Mouse (Mus musculus) kidney, postnatal 36 days (tissue): Measurements from ENCODE around the gene Ttc30b.
"Not testable (repeated sequence)": the region's sequence is repeated elsewhere in the genome, so short reads cannot be mapped to it uniquely, and the experiment has no call there.

Source experiments
- DNase-seq, 2 experiments: peaks; one replicate each; pipeline ENCODE4 v3.0.0; 2021 to 2022; ENCODE audit warnings: mixed read lengths in 2 of 2

The Ttc30b gene

GRCm38 (mm10) chr2:75938117-75939063, at the start of gene Ttc30b:
Gene Ttc30b, minus strand, starts transcription at chr2:75938585.
- DNase-seq = peak; percentile 82 to 89

GRCm38 (mm10) chr2:75987739-75988138, 49.4 kb upstream of the Ttc30b start:
- DNase-seq = peak in 1 of 2 experiments; percentile 57

GRCm38 (mm10) chr2:75985124-75985523, 46.7 kb upstream of the Ttc30b start:
- peak; percentile 70 to 78 for DNase-seq

GRCm38 (mm10) chr2:75983847-75984246, 45.5 kb upstream of the Ttc30b start:
- no peak for DNase-seq

GRCm38 (mm10) chr2:75983091-75983490, 44.7 kb upstream of the Ttc30b start:
- DNase-seq = no peak

GRCm38 (mm10) chr2:75982626-75983025, 44.2 kb upstream of the Ttc30b start:
- no peak for DNase-seq

- peak; percentile 80 to 81 for DNase-seq
Observed at GRCm38 (mm10) chr2:75981440-75982081, 43.2 kb upstream of the Ttc30b start, which contains the start of gene Ttc30a1. Gene Ttc30a1, minus strand, starts transcription at chr2:75981967.

- not testable (repeated sequence) for DNase-seq
Observed at GRCm38 (mm10) chr2:75980933-75981439, 42.6 kb upstream of the Ttc30b start.

- peak; percentile 62 to 71 for DNase-seq
Observed at GRCm38 (mm10) chr2:75977752-75978368, 39.5 kb upstream of the Ttc30b start, which contains the start of gene Ttc30a2. Gene Ttc30a2, minus strand, starts transcription at chr2:75978170.

- not testable (repeated sequence) for DNase-seq
Observed at GRCm38 (mm10) chr2:75976070-75976469, 37.7 kb upstream of the Ttc30b start.

- DNase-seq = no peak
Observed at GRCm38 (mm10) chr2:75974131-75974530, 35.7 kb upstream of the Ttc30b start.

- peak; percentile 63 to 64 for DNase-seq
Observed at GRCm38 (mm10) chr2:75964972-75965371, 26.6 kb upstream of the Ttc30b start.

- peak; percentile 59 to 79 for DNase-seq
Observed at GRCm38 (mm10) chr2:75964512-75964911, 26.1 kb upstream of the Ttc30b start.

- no peak for DNase-seq
Observed at GRCm38 (mm10) chr2:75964051-75964450, 25.7 kb upstream of the Ttc30b start.

GRCm38 (mm10) chr2:75963211-75963840, 24.9 kb upstream of the Ttc30b start:
- DNase-seq = no peak

GRCm38 (mm10) chr2:75960366-75961330, 22.3 kb upstream of the Ttc30b start:
- peak; percentile 50 for DNase-seq

- no peak for DNase-seq
Observed at GRCm38 (mm10) chr2:75959850-75960365, 21.5 kb upstream of the Ttc30b start.

- peak in 1 of 2 experiments; percentile 20 for DNase-seq
Observed at GRCm38 (mm10) chr2:75959183-75959849, 20.9 kb upstream of the Ttc30b start.

- no peak for DNase-seq
Observed at GRCm38 (mm10) chr2:75955709-75956108, 17.3 kb upstream of the Ttc30b start.

GRCm38 (mm10) chr2:75953320-75953719, 14.9 kb upstream of the Ttc30b start:
- DNase-seq = no peak
